Mouse (Mus musculus) brain, embryonic 14.5 days (tissue): ENCODE results near the gene Tfdp2.

Experiments used
- CTCF ChIP-seq: fragments of 200-500 bp; IDR thresholded peaks from 2 replicates; pipeline ENCODE4 v1.5.1; 2012; ENCODE audit warnings: inconsistent platforms, mild to moderate bottlenecking, moderate library complexity, borderline replicate concordance; ENCODE audit not compliant: insufficient read depth, insufficient read length; ENCODE audit errors: extremely low read depth
- POLR2A ChIP-seq: fragments of 200-500 bp; IDR thresholded peaks from 2 replicates; pipeline ENCODE4 v1.6.1; 2012; ENCODE audit warnings: mild to moderate bottlenecking, inconsistent platforms, borderline replicate concordance; ENCODE audit not compliant: poor library complexity, insufficient read depth, insufficient read length, severe bottlenecking; ENCODE audit errors: extremely low read depth

GRCm38 (mm10) chr9:96196636-96197181 lies 634 bp downstream of the Tfdp2 start:
- TF ChIP-seq CTCF (peak; percentile 20; the same call in 1 of the 2 replicates), POLR2A (no peak)
